Mouse (Mus musculus) small intestine, adult 2 months (tissue): ENCODE data around the gene Eps15l1. TPM values are rescaled to one million over a fixed set of nuclear protein-coding genes. Genes with fewer than 3 reads are reported as not detected.

ENCODE experiments used
- H3K27ac ChIP-seq: fragments of 200-500 bp; 2 replicates; pipeline ENCODE4 v1.5.1; 2012; ENCODE audit warnings: low read depth, low read length, control low read depth, inconsistent platforms; ENCODE audit not compliant: insufficient read depth
- H3K27me3 ChIP-seq: fragments of 200-500 bp; 2 replicates; pipeline ENCODE4 v1.6.1; 2012; ENCODE audit warnings: mild to moderate bottlenecking, moderate library complexity, low read length, inconsistent platforms; ENCODE audit not compliant: control insufficient read depth, insufficient read depth
- H3K36me3 ChIP-seq: fragments of 200-500 bp; 2 replicates; pipeline ENCODE4 v1.6.1; 2012; ENCODE audit warnings: mild to moderate bottlenecking, low read length, control low read depth, inconsistent platforms; ENCODE audit not compliant: control insufficient read depth, insufficient read depth
- H3K4me1 ChIP-seq: fragments of 200-500 bp; 2 replicates; pipeline ENCODE4 v1.6.1; 2012; ENCODE audit warnings: low read length, inconsistent platforms, mixed read lengths; ENCODE audit not compliant: control insufficient read depth, insufficient read depth, insufficient read length
- H3K4me3 ChIP-seq: fragments of 200-500 bp; 2 replicates; pipeline ENCODE4 v1.5.1; 2012; ENCODE audit warnings: low read depth, mild to moderate bottlenecking, control low read depth, inconsistent platforms, low read length, moderate library complexity
- CTCF ChIP-seq: fragments of 200-500 bp; IDR thresholded peaks from 2 replicates; pipeline ENCODE4 v1.5.1; 2012; ENCODE audit warnings: low read depth, mild to moderate bottlenecking, control low read depth, inconsistent platforms, low read length, moderate library complexity, mixed read lengths; ENCODE audit not compliant: insufficient replicate concordance, insufficient read length; ENCODE audit errors: extremely low read depth
- POLR2A ChIP-seq: fragments of 200-500 bp; IDR thresholded peaks from 2 replicates; pipeline ENCODE4 v1.6.1; 2012; ENCODE audit warnings: low read depth, mild to moderate bottlenecking, control low read depth, inconsistent platforms, low read length, moderate library complexity
- WGBS: fragments of 180-500 bp; shearing (Covaris S2); methylation state at CpG from one replicate; pipeline ENCODE4 v1.1.7; 2018; 5-methylcytosine and 5-hydroxymethylcytosine counted together
- polyA plus RNA-seq: library from polyadenylated mRNA; depleted of rRNA; stranded (reverse); fragments of >200 nt; gene quantifications from 2 replicates; pipeline ENCODE4 v1.2.3, GENCODE M21; 2012

Eps15l1 gene
- polyA plus RNA-seq, 1 experiment: 27.0 TPM

DNA sequence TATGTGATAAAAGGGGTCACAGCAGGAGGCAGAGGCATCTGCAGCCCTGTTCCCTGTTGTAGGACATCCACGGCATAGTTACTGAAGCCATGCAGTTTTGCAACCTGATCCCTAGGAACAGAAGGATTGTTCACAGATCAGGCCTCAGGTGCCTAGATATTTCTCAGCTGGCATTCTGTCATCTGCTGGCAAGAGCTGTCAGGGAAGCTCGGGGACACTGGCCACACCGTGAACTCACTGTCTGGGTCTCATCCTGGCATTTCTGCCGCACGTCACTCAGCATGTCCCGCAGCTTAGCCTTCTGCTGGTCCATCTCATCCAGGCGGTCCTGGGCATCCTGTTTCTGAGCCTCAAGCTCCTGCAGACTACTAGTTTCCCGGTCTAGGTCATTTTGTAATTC, 40.6 kb downstream of the Eps15l1 start:
- WGBS: 94% methylated on average over 8 of the region's 8 CpGs
- TF ChIP-seq POLR2A (no peak), CTCF (no peak)
- H3K36me3 ChIP-seq: peaks cover 75% of the 10 kb centered on the region
- no peak overlapping the region for H3K27ac ChIP-seq
- H3K27me3 ChIP-seq: no peaks in the 10 kb centered on the region
- H3K4me1 ChIP-seq: peaks cover 3% of the 10 kb centered on the region; the same call in 1 of the 2 replicates
- H3K4me3 ChIP-seq: no peak overlapping the region

GRCm38 (mm10) chr8:72376900-72377299, 44.4 kb downstream of the Eps15l1 start:
- H3K4me1 ChIP-seq: peaks cover 3% of the 10 kb centered on the region; the same call in 1 of the 2 replicates
- no peaks in the 10 kb centered on the region for H3K27me3 ChIP-seq
- H3K4me3 ChIP-seq: no peak overlapping the region
- H3K36me3 ChIP-seq: peaks cover 60% of the 10 kb centered on the region
- H3K27ac ChIP-seq: peak overlapping the region; percentile 12; the same call in 1 of the 2 replicates
- TF ChIP-seq POLR2A (no peak), CTCF (no peak)
- 44% methylated on average over 2 of the region's 2 CpGs for WGBS

GRCm38 (mm10) chr8:72376309-72376708, 45.0 kb downstream of the Eps15l1 start:
- Histone ChIP-seq H3K27ac (peak overlapping the region; percentile 12; the same call in 1 of the 2 replicates), H3K4me1 (peaks cover 3% of the 10 kb centered on the region; the same call in 1 of the 2 replicates), H3K36me3 (peaks cover 60% of the 10 kb centered on the region), H3K4me3 (no peak overlapping the region), H3K27me3 (no peaks in the 10 kb centered on the region)
- WGBS: 26% methylated on average over 5 of the region's 5 CpGs
- no peak for TF ChIP-seq CTCF
- no peak for TF ChIP-seq POLR2A

DNA sequence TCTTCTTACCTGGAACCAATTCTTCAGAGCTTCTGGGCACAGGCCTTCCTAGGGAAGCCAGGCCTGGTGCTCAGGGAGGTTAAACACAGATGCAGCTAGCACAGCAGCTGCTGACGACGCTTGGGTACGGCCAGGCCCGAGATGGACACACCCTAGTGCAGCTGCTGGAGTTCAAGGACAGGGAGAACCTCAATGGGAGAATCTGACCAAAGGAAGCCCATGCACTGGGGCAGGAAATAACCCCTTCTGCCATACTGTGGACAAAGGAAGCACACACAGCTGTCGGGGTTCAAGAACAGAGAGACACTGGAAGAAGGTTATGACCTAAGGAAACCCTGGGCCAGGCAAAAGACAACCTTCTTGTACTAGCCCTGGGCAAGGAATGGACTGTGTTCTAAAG, 46.1 kb downstream of the Eps15l1 start:
- Histone ChIP-seq H3K27me3 (no peaks in the 10 kb centered on the region), H3K36me3 (peaks cover 59% of the 10 kb centered on the region), H3K27ac (no peak overlapping the region), H3K4me1 (peaks cover 3% of the 10 kb centered on the region; the same call in 1 of the 2 replicates), H3K4me3 (no peak overlapping the region)
- 58% methylated on average over 5 of the region's 5 CpGs for WGBS
- TF ChIP-seq CTCF (no peak), POLR2A (no peak)

GRCm38 (mm10) chr8:72372311-72372710, 48.9 kb downstream of the Eps15l1 start:
- peaks cover 3% of the 10 kb centered on the region; the same call in 1 of the 2 replicates for H3K4me1 ChIP-seq
- no peak overlapping the region for H3K4me3 ChIP-seq
- WGBS: 89% methylated on average over 4 of the region's 4 CpGs
- H3K36me3 ChIP-seq: peaks cover 55% of the 10 kb centered on the region
- H3K27me3 ChIP-seq: no peaks in the 10 kb centered on the region
- TF ChIP-seq POLR2A: no peak
- no peak for TF ChIP-seq CTCF
- H3K27ac ChIP-seq: no peak overlapping the region

DNA sequence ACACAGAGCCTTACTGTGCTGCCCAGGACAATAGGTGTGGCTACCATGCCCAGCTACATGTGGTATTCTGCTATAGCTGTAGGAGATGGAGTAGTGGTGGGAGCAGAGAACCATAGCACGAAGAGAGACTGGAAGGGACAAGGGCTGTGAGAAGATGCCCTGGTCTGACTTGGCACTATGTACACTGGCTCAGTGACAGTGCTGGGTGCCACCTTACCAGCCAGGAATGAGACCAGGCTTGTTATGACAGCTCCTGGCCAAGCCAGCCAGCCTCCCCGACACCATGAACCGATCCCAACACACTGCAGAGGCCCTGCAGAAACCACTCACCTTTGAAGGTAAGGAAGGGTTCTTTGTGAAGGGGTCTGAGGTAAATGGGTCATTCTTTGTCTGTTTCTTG, 49.9 kb downstream of the Eps15l1 start:
- Histone ChIP-seq H3K27ac (no peak overlapping the region), H3K36me3 (peaks cover 54% of the 10 kb centered on the region), H3K4me1 (peaks cover under 1% of the 10 kb centered on the region; the same call in 1 of the 2 replicates), H3K27me3 (no peaks in the 10 kb centered on the region), H3K4me3 (no peak overlapping the region)
- no peak for TF ChIP-seq CTCF
- TF ChIP-seq POLR2A: no peak
- 97% methylated on average over 3 of the region's 3 CpGs for WGBS

DNA sequence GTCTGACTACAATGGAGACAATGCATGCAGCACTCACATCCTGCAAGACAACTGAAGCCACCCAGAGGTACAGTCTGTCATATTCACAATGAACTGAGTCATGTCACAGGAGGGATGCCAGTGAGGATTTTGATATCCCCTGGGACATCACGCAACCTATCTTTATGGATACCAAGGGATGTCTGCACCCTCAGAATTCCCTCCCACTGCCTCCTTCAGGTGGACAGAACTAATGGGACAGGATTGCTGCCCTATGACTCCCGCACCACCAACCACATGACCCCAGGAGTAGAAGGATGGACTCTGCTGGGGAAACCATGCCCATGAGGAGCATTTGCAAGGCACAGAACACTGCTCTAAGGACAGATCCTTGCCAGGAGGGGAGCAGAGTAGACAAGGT, 54.8 kb downstream of the Eps15l1 start:
- Histone ChIP-seq H3K4me1 (no peaks in the 10 kb centered on the region), H3K27me3 (no peaks in the 10 kb centered on the region), H3K4me3 (no peak overlapping the region), H3K27ac (no peak overlapping the region), H3K36me3 (peaks cover 44% of the 10 kb centered on the region)
- WGBS: 95% methylated on average over 2 of the region's 2 CpGs
- no peak for TF ChIP-seq POLR2A
- TF ChIP-seq CTCF: no peak
